Mouse (Mus musculus) cerebellum, adult (tissue): Measurements from ENCODE around the gene Eif4h.

Source experiments
- ATAC-seq: cut with Nextera tagmentation; 2 replicates; pipeline ENCODE4 v1.9.2; 2017; ENCODE audit warnings: mild to moderate bottlenecking, moderate library complexity, mixed read lengths; ENCODE audit not compliant: insufficient number of reproducible peaks, low FRiP score, low TSS enrichment

The Eif4h gene

GRCm38 (mm10) chr5:134571730-134572507 lies 67.4 kb downstream of the Eif4h start:
- peak; percentile 56; the same call in 1 of the 2 replicates for ATAC-seq
